Comparison of ENCODE assay signal across 9 mouse cellular contexts in genomic region chr19:53670625-53671141, GRCm38 (mm10). TPM values are rescaled to one million over a fixed set of nuclear protein-coding genes. Genes with fewer than 3 reads are reported as not detected.
DNase-seq lines count a peak whose midpoint lies in the region; ATAC-seq and TF ChIP-seq lines count a peak whose summit lies in the region.
"Had no signal": no experiment of that assay in that cellular context is flagged by ENCODE, and none has a peak within 500 bp of the region (broad histone marks: within the 10 kb centered on the region; RNA-seq: fewer than 3 reads in every experiment).

No protein-coding gene starts in this region.

- no peak overlapping the region for H3K4me2 ChIP-seq in embryonic facial prominence, embryonic 15.5 days (replicated peaks)
- peak overlapping the region; percentile 38 for H3K4me2 ChIP-seq in heart, embryonic 11.5 days
- H3K4me2 ChIP-seq in limb, embryonic 14.5 days (replicated peaks; ENCODE audit: low read depth, low read length, severe bottlenecking) = no peak overlapping the region
- H3K4me2 ChIP-seq: liver, embryonic 11.5 days had no signal

- DNase-seq in embryonic facial prominence, embryonic 10.5 days (ENCODE audit: low spot score) = peak; percentile 38
- no peak for DNase-seq in limb, embryonic 14.5 days (ENCODE audit: low spot score)
- DNase-seq in lung, adult 2 months = no peak
- no peak for DNase-seq in cerebellum, postnatal 4 days (ENCODE audit: low spot score in 2 of 2)
- DNase-seq in thymus, adult 18-20 months = no peak

- H3K4me1 ChIP-seq in embryonic facial prominence, embryonic 10.5 days = peaks cover 23% of the 10 kb centered on the region
- 0 out of 2 replicates have a peak, but pooled peaks cover 6% of the 10 kb centered on the region for H3K4me1 ChIP-seq in embryonic facial prominence, embryonic 15.5 days
- H3K4me1 ChIP-seq in heart, embryonic 11.5 days (ENCODE audit: control insufficient read depth, insufficient read depth, low read length) = peaks cover 34% of the 10 kb centered on the region
- 0 out of 2 replicates have a peak, but pooled peaks cover 6% of the 10 kb centered on the region for H3K4me1 ChIP-seq in limb, embryonic 14.5 days (ENCODE audit: control insufficient read depth, insufficient read depth, low read length)
- H3K4me1 ChIP-seq in lung, adult 2 months (ENCODE audit: control insufficient read depth, insufficient read depth, low read length) = no peaks in the 10 kb centered on the region

- H3K9me3 ChIP-seq in embryonic facial prominence, embryonic 10.5 days = no peaks in the 10 kb centered on the region
- no peaks in the 10 kb centered on the region for H3K9me3 ChIP-seq in embryonic facial prominence, embryonic 15.5 days (replicated peaks)
- H3K9me3 ChIP-seq in heart, embryonic 11.5 days (replicated peaks; ENCODE audit: control insufficient read depth, low read length) = no peaks in the 10 kb centered on the region
- no peaks in the 10 kb centered on the region for H3K9me3 ChIP-seq in limb, embryonic 14.5 days (ENCODE audit: control insufficient read depth, low read length)

- ATAC-seq in embryonic facial prominence, embryonic 15.5 days (ENCODE audit: insufficient number of reproducible peaks, low FRiP score, low TSS enrichment, low read depth) = peak; percentile 68
- ATAC-seq in heart, embryonic 11.5 days (replicated peaks; ENCODE audit: insufficient number of reproducible peaks, low FRiP score, low TSS enrichment) = peak; percentile 71
- peak; percentile 60 for ATAC-seq in limb, embryonic 14.5 days (ENCODE audit: low FRiP score, low read depth)
- ATAC-seq: forebrain, embryonic 16.5 days had no signal

- 31% methylated on average over 12 of the region's 12 CpGs for WGBS in embryonic facial prominence, embryonic 10.5 days
- WGBS in embryonic facial prominence, embryonic 15.5 days = 36% methylated on average over 12 of the region's 12 CpGs
- WGBS in heart, embryonic 11.5 days (ENCODE audit: insufficient replicate concordance) = 14% methylated on average over 12 of the region's 12 CpGs
- 20% methylated on average over 12 of the region's 12 CpGs for WGBS in limb, embryonic 14.5 days
- 39% methylated on average over 12 of the region's 12 CpGs for WGBS in lung, adult 2 months

- no peak for TF ChIP-seq POLR2A in limb, embryonic 14.5 days (IDR thresholded peaks at IDR 0.05; ENCODE audit: borderline replicate concordance, extremely low read depth, insufficient read depth, insufficient read length)
- TF ChIP-seq POLR2A in lung, adult 2 months (IDR thresholded peaks at IDR 0.05; ENCODE audit: borderline replicate concordance, extremely low read depth, low read depth, low read length) = no peak

- H3K27ac ChIP-seq in embryonic facial prominence, embryonic 10.5 days (replicated peaks) = peak overlapping the region; percentile 41; the same call in 1 of the 2 replicates
- no peak overlapping the region for H3K27ac ChIP-seq in embryonic facial prominence, embryonic 15.5 days (replicated peaks)
- peak overlapping the region; percentile 88 for H3K27ac ChIP-seq in heart, embryonic 11.5 days (ENCODE audit: low read depth, low read length)
- H3K27ac ChIP-seq in limb, embryonic 14.5 days (replicated peaks; ENCODE audit: low read depth, low read length) = no peak overlapping the region

- H3K27me3 ChIP-seq in embryonic facial prominence, embryonic 10.5 days (replicated peaks; ENCODE audit: low read depth, poor library complexity, severe bottlenecking) = peaks cover 54% of the 10 kb centered on the region
- peaks cover 26% of the 10 kb centered on the region for H3K27me3 ChIP-seq in embryonic facial prominence, embryonic 15.5 days
- H3K27me3 ChIP-seq in heart, embryonic 11.5 days (ENCODE audit: control insufficient read depth, insufficient read depth, low read length) = no peaks in the 10 kb centered on the region
- H3K27me3 ChIP-seq in limb, embryonic 14.5 days (ENCODE audit: control insufficient read depth, insufficient read depth, low read length) = peaks cover 33% of the 10 kb centered on the region

- H3K36me3 ChIP-seq in embryonic facial prominence, embryonic 10.5 days (replicated peaks) = no peaks in the 10 kb centered on the region
- H3K36me3 ChIP-seq in embryonic facial prominence, embryonic 15.5 days = no peaks in the 10 kb centered on the region
- no peaks in the 10 kb centered on the region for H3K36me3 ChIP-seq in heart, embryonic 11.5 days (ENCODE audit: control insufficient read depth, insufficient read depth, low read length)
- H3K36me3 ChIP-seq in limb, embryonic 14.5 days (ENCODE audit: control insufficient read depth, insufficient read depth, low read length) = no peaks in the 10 kb centered on the region

- 0 out of 2 replicates have a peak overlapping the region, but pooled peaks have one; percentile 1 for H3K4me3 ChIP-seq in embryonic facial prominence, embryonic 10.5 days
- H3K4me3 ChIP-seq in embryonic facial prominence, embryonic 15.5 days (replicated peaks) = no peak overlapping the region
- no peak overlapping the region for H3K4me3 ChIP-seq in heart, embryonic 11.5 days (ENCODE audit: low read depth, low read length)
- no peak overlapping the region for H3K4me3 ChIP-seq in limb, embryonic 14.5 days (replicated peaks; ENCODE audit: low read length)
- H3K4me3 ChIP-seq in lung, adult 2 months (replicated peaks; ENCODE audit: extremely low read depth, low read depth, low read length) = no peak overlapping the region

- no peak overlapping the region for H3K9ac ChIP-seq in embryonic facial prominence, embryonic 15.5 days
- H3K9ac ChIP-seq in heart, embryonic 11.5 days (ENCODE audit: low read depth, low read length) = peak overlapping the region; percentile 67
- H3K9ac ChIP-seq in limb, embryonic 14.5 days (ENCODE audit: low read depth, low read length, severe bottlenecking) = no peak overlapping the region

- no peak for TF ChIP-seq CTCF in lung, adult 2 months (IDR thresholded peaks at IDR 0.05; ENCODE audit: insufficient read depth, low read length)

RNA-seq across cellular contexts. Expression of gene Rbm20, which starts 6.4 kb away (rescaled TPM):
- 0.87 and 1.2 TPM in 2 replicates for polyA plus RNA-seq in embryonic facial prominence, embryonic 10.5 days (2016; fragmentation: Nextera tagmentation; extraction: Ambion mirVana)
- polyA plus RNA-seq in embryonic facial prominence, embryonic 15.5 days (2015; fragmentation: Nextera tagmentation; extraction: Ambion mirVana) = 5.5 and 6.2 TPM in 2 replicates
- 25.0 and 36.4 TPM in 2 replicates for polyA plus RNA-seq in heart, embryonic 11.5 days (2014; fragmentation: Nextera tagmentation; extraction: Ambion mirVana)
- polyA plus RNA-seq in limb, embryonic 14.5 days (2012; rRNA removed) = 9.9 and 10.0 TPM in 2 replicates
- polyA plus RNA-seq in limb, embryonic 14.5 days (2014; fragmentation: Nextera tagmentation; extraction: Ambion mirVana) = 5.5 and 6.9 TPM in 2 replicates
- polyA plus RNA-seq in lung, adult 2 months (2012; rRNA removed) = 2.5 and 3.8 TPM in 2 replicates

Comparison
In these comparisons a context has a peak if more than half of its experiments do, and no peak if none do; other contexts are left out.
1. H3K27ac ChIP-seq: peak in embryonic facial prominence, embryonic 10.5 days (single experiment) and heart, embryonic 11.5 days (single experiment); none in embryonic facial prominence, embryonic 15.5 days (single experiment) and limb, embryonic 14.5 days (single experiment).
2. Peak in every context shown above with its lines, with median percentiles within 50 percentile points of each other: ATAC-seq.